ENCODE assay signal across 8 mouse cellular contexts in genomic region chr13:60173591-60174524, GRCm38 (mm10). TPM values are rescaled to one million over a fixed set of nuclear protein-coding genes. Genes with fewer than 3 reads are reported as not detected.
DNase-seq lines count a peak whose midpoint lies in the region.

No protein-coding gene starts in this region.

- DNase-seq in embryo, embryonic 10 days (ENCODE audit: low spot score): peak; percentile 59
- DNase-seq in heart, adult 18-20 months: peak; percentile 25 to 39
- DNase-seq in kidney, adult 11 months: peak; percentile 66
- DNase-seq in lung, postnatal 25 days (ENCODE audit: low spot score): peak; percentile 60
- DNase-seq in cerebellum, postnatal 25 days: no peak
- no peak for DNase-seq in spleen, adult 12 weeks (ENCODE audit: low spot score)
- DNase-seq in urinary bladder, postnatal 4 days (ENCODE audit: low spot score in 2 of 2): no peak
- no peak for DNase-seq in layer of hippocampus, postnatal 25 days (ENCODE audit: extremely low spot score in 1 of 2, low spot score in 1 of 2)

RNA-seq across cellular contexts. Expression of gene Gas1, which starts 3.3 kb away (rescaled TPM):
- 10 to 100 TPM; 23.9 to 26.0 TPM for total RNA-seq in heart, adult 18-20 months (2021)
- total RNA-seq in layer of hippocampus, postnatal 25 days (2021): 10 to 100 TPM; 12.3 to 13.7 TPM

Comparison
In these comparisons a context has a peak if more than half of its experiments do, and no peak if none do; other contexts are left out.
1. DNase-seq: peak in embryo, embryonic 10 days (single experiment), heart, adult 18-20 months (2 of 2), kidney, adult 11 months (single experiment) and lung, postnatal 25 days (single experiment); none in cerebellum, postnatal 25 days (0 of 2), spleen, adult 12 weeks (single experiment), urinary bladder, postnatal 4 days (0 of 2) and layer of hippocampus, postnatal 25 days (0 of 2).